ENCODE assay signal across 33 mouse cellular contexts in the genomic region with DNA sequence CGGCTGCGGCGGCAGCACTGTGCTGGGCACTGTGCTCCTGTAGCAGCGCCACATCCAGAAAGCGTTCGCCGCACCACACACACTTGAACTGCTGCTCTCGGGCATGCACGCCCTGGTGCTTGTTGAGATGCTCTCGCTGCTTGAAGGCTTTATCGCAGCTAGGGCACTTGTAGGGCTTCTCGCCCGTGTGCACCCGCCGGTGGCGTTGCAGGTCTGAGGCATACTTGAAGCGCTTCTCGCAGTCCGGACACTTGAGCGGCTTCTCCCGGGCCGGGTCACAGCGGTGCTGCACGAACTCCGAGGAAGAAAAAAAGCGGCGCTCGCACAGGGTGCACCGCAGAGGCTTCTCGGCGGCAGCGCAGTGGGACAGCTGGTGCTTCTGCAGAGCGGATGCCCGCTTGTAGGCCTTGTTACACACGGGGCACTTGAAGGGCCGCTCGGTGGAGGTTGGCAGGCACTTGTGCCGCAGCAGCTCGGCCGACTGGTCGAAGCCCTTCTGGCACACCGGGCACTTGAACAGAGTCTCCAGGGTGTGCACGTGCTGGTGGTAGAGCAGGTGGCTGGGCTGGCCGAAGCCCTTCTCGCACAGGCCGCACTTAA. TPM values are rescaled to one million over a fixed set of nuclear protein-coding genes. Genes with fewer than 3 reads are reported as not detected.
DNase-seq lines count a peak whose midpoint lies in the region; ATAC-seq and TF ChIP-seq lines count a peak whose summit lies in the region.
"Had no signal": no experiment of that assay in that cellular context is flagged by ENCODE, and none has a peak within 500 bp of the region (broad histone marks: within the 10 kb centered on the region; RNA-seq: fewer than 3 reads in every experiment).

No protein-coding gene starts in this region.

- peak overlapping the region; percentile 33 for H3K4me3 ChIP-seq in megakaryocyte, embryonic 14.5 days (replicated peaks)
- peak overlapping the region; percentile 25 for H3K4me3 ChIP-seq in ES-Bruce4 (ENCODE audit: low read depth, low read length)
- peak overlapping the region; percentile 42 to 59 for H3K4me3 ChIP-seq in ES-E14 (ENCODE audit: insufficient read depth in 1 of 2, low read depth in 1 of 2, low read length in 2 of 2, poor library complexity in 1 of 2, severe bottlenecking in 1 of 2)
- H3K4me3 ChIP-seq: embryonic facial prominence, embryonic 12.5 days; embryonic facial prominence, embryonic 15.5 days; erythroblast, embryonic 14.5 days; forebrain, embryonic 12.5 days; forebrain, embryonic 15.5 days; heart, adult 2 months; heart, embryonic 10.5 days; heart, embryonic 13.5 days; hindbrain, embryonic 15.5 days; intestine, embryonic 15.5 days had no signal

- peaks cover 61% of the 10 kb centered on the region for H3K4me1 ChIP-seq in megakaryocyte, embryonic 14.5 days
- H3K4me1 ChIP-seq in ES-Bruce4 (ENCODE audit: control insufficient read depth, insufficient read depth, low read length) (no peaks in the 10 kb centered on the region), ES-E14 (ENCODE audit: control insufficient read depth in 2 of 2, insufficient read depth in 2 of 2, low read length in 2 of 2, poor library complexity in 1 of 2) (peaks cover 3 to 10% of the 10 kb centered on the region in 2 experiments; a peak in 2 of 4 replicates)

- peaks cover 67% of the 10 kb centered on the region for H3K36me3 ChIP-seq in megakaryocyte, embryonic 14.5 days (replicated peaks; ENCODE audit: low read length)
- H3K36me3 ChIP-seq in ES-Bruce4 (ENCODE audit: control insufficient read depth, insufficient read depth, low read length, poor library complexity, severe bottlenecking): no peaks in the 10 kb centered on the region
- peaks cover 15% of the 10 kb centered on the region; the same call in 1 of the 2 replicates for H3K36me3 ChIP-seq in ES-E14 (ENCODE audit: control insufficient read depth, insufficient read depth, low read length, poor library complexity, severe bottlenecking)

- TF ChIP-seq EP300 in ES-Bruce4 (IDR thresholded peaks at IDR 0.05; ENCODE audit: insufficient read depth, low read depth, low read length): no peak

- DNase-seq in ES-E14 (ENCODE audit: low read depth, low spot score): no peak
- peak; percentile 65 for DNase-seq in ZHBTc4 (ENCODE audit: low read depth, low spot score)
- DNase-seq in neural tube, embryonic 10.5 days (ENCODE audit: extremely low spot score, low spot score): no peak
- DNase-seq: adrenal gland, adult 8-10 months; adrenal gland, postnatal 25 days; cerebellum, adult 11 months; cerebellum, adult 9-11 months; gastrocnemius, postnatal 10 days; gastrocnemius, postnatal 36 days; heart, adult 2 months; heart, postnatal 14 days; heart, postnatal 4 days; kidney, adult 11 months had no signal

- no peak for ATAC-seq in megakaryocyte, adult 5-6 weeks (ENCODE audit: poor library complexity, severe bottlenecking)
- ATAC-seq in cerebellum, adult (ENCODE audit: insufficient number of reproducible peaks, low FRiP score, low TSS enrichment): no peak
- ATAC-seq: activated CD4-positive, CD25-positive, alpha-beta regulatory T cell, adult 4 months; CD4-positive, CD25-positive, alpha-beta regulatory T cell, adult 4 months; forebrain, embryonic 15.5 days; intestine, embryonic 15.5 days; Patski had no signal

- H3K9ac ChIP-seq in ES-Bruce4 (ENCODE audit: low read depth, poor library complexity, severe bottlenecking) (peak overlapping the region; percentile 6), ES-E14 (ENCODE audit: insufficient read depth, low read depth, low read length, poor library complexity, severe bottlenecking) (no peak overlapping the region; the same call in 1 of the 2 replicates)
- H3K9ac ChIP-seq: embryonic facial prominence, embryonic 12.5 days; embryonic facial prominence, embryonic 15.5 days; forebrain, embryonic 12.5 days; forebrain, embryonic 15.5 days; heart, embryonic 13.5 days; hindbrain, embryonic 15.5 days; intestine, embryonic 15.5 days had no signal

- peaks cover 3% of the 10 kb centered on the region for H3K27me3 ChIP-seq in megakaryocyte, embryonic 14.5 days (replicated peaks)
- H3K27me3 ChIP-seq in ES-Bruce4 (ENCODE audit: control insufficient read depth, insufficient read depth, low read length, poor library complexity, severe bottlenecking): no peaks in the 10 kb centered on the region
- H3K27me3 ChIP-seq: embryonic facial prominence, embryonic 12.5 days; embryonic facial prominence, embryonic 15.5 days; forebrain, embryonic 12.5 days; forebrain, embryonic 15.5 days; heart, embryonic 13.5 days; hindbrain, embryonic 15.5 days; intestine, embryonic 15.5 days; Patski had no signal

- 0 out of 2 replicates have a peak, but pooled peaks cover 6% of the 10 kb centered on the region for H3K9me3 ChIP-seq in megakaryocyte, embryonic 14.5 days
- H3K9me3 ChIP-seq in ES-Bruce4 (replicated peaks; ENCODE audit: control insufficient read depth, insufficient read depth, low read length, poor library complexity, severe bottlenecking): no peaks in the 10 kb centered on the region
- no peaks in the 10 kb centered on the region for H3K9me3 ChIP-seq in ES-E14 (ENCODE audit: control insufficient read depth, insufficient read depth, low read depth, low read length)
- H3K9me3 ChIP-seq: embryonic facial prominence, embryonic 12.5 days; embryonic facial prominence, embryonic 15.5 days; forebrain, embryonic 12.5 days; forebrain, embryonic 15.5 days; heart, embryonic 10.5 days; heart, embryonic 13.5 days; hindbrain, embryonic 15.5 days; intestine, embryonic 15.5 days had no signal

- TF ChIP-seq CTCF in ES-Bruce4 (IDR thresholded peaks at IDR 0.05; ENCODE audit: low read depth, low read length): no peak

- TF ChIP-seq POLR2A in ES-Bruce4 (IDR thresholded peaks at IDR 0.05; ENCODE audit: insufficient read depth, low read length): no peak

- in situ Hi-C loops in ES-E14 (cut with MboI; ENCODE audit: low sequenced_read_pairs in 2 of 2, unreplicated experiment in 2 of 2): no loop called here

- H3K27ac ChIP-seq in ES-Bruce4 (ENCODE audit: insufficient read depth, low read length): no peak overlapping the region
- H3K27ac ChIP-seq in ES-E14 (ENCODE audit: insufficient read depth, low read depth, low read length, poor library complexity, severe bottlenecking): no peak overlapping the region
- H3K27ac ChIP-seq: embryonic facial prominence, embryonic 12.5 days; embryonic facial prominence, embryonic 15.5 days; forebrain, embryonic 12.5 days; forebrain, embryonic 15.5 days; heart, adult 2 months; heart, embryonic 10.5 days; heart, embryonic 13.5 days; hindbrain, embryonic 15.5 days; intestine, embryonic 15.5 days had no signal

TF ChIP-seq in ES-E14, 5 proteins besides CTCF, POLR2A, EP300 and RAD21:
- TF ChIP-seq MAFK (IDR thresholded peaks at IDR 0.05; ENCODE audit: insufficient read depth, low read depth, low read length): no peak

RNA-seq across cellular contexts. Expression of gene Zfp319, which starts 3.8 kb away (rescaled TPM):
- 4.3 and 8.2 TPM in 2 replicates for polyA plus RNA-seq in megakaryocyte, embryonic 14.5 days (2012; ENCODE audit: insufficient read depth, low replicate concordance)
- 5.6 and 6.7 TPM in 2 replicates for total RNA-seq in megakaryocyte, adult 5-6 weeks (2015)
- total RNA-seq in megakaryocyte, adult 5-6 weeks (2017): 3.7 and 4.2 TPM in 2 replicates
- 2.8 and 2.9 TPM in 2 replicates for polyA plus RNA-seq in ES-Bruce4 (2011; ENCODE audit: insufficient read depth, insufficient read length, low read depth, missing spikeins)
- 2.4 and 3.2 TPM in 2 replicates for total RNA-seq in ES-E14 (2012; rRNA removed)

RNA-seq across cellular contexts. Expression of gene Usb1, which starts 4.1 kb away (rescaled TPM):
- polyA plus RNA-seq in megakaryocyte, embryonic 14.5 days (2012; ENCODE audit: insufficient read depth, low replicate concordance): 14.1 and 29.0 TPM in 2 replicates
- total RNA-seq in megakaryocyte, adult 5-6 weeks (2015): 28.2 and 32.4 TPM in 2 replicates
- total RNA-seq in megakaryocyte, adult 5-6 weeks (2017): 29.0 and 29.5 TPM in 2 replicates
- polyA plus RNA-seq in ES-Bruce4 (2011; ENCODE audit: insufficient read depth, insufficient read length, low read depth, missing spikeins): 35.5 and 36.3 TPM in 2 replicates
- total RNA-seq in ES-E14 (2012; rRNA removed): 18.6 and 25.9 TPM in 2 replicates

RNA-seq across cellular contexts. Expression of gene Tepp, which starts 17.6 kb away (rescaled TPM):
- not detected in 2 replicates for polyA plus RNA-seq in megakaryocyte, embryonic 14.5 days (2012; ENCODE audit: insufficient read depth, low replicate concordance)
- total RNA-seq in megakaryocyte, adult 5-6 weeks (2015): 0.36 TPM in 1 of 2 replicates, not detected in the other
- not detected in 2 replicates for total RNA-seq in megakaryocyte, adult 5-6 weeks (2017)
- polyA plus RNA-seq in ES-Bruce4 (2011; ENCODE audit: insufficient read depth, insufficient read length, low read depth, missing spikeins): not detected in 2 replicates
- total RNA-seq in ES-E14 (2012; rRNA removed): 0.45 and 0.95 TPM in 2 replicates
- total RNA-seq: common myeloid progenitor, adult 5-6 weeks; gastrocnemius, postnatal 10 days; gastrocnemius, postnatal 36 days; granulocyte monocyte progenitor cell, adult 5-6 weeks; heart, adult 2 months; heart, postnatal 4 days had no signal
- polyA plus RNA-seq: activated CD4-positive, CD25-positive, alpha-beta regulatory T cell, adult 4 months; C2C12; CD4-positive, CD25-positive, alpha-beta regulatory T cell, adult 4 months; erythroblast, embryonic 14.5 days; forebrain, embryonic 12.5 days; heart, embryonic 10.5 days; hindbrain, embryonic 11.5 days; intestine, embryonic 15.5 days; Patski had no signal

RNA-seq across cellular contexts. Expression of gene Cngb1, which starts 21.6 kb away (rescaled TPM):
- polyA plus RNA-seq in megakaryocyte, embryonic 14.5 days (2012; ENCODE audit: insufficient read depth, low replicate concordance): 0.34 and 0.82 TPM in 2 replicates
- 0.96 TPM in 1 of 2 replicates, not detected in the other for total RNA-seq in megakaryocyte, adult 5-6 weeks (2015)
- total RNA-seq in megakaryocyte, adult 5-6 weeks (2017): 0.20 TPM in 1 of 2 replicates, not detected in the other
- 0.19 and 0.24 TPM in 2 replicates for polyA plus RNA-seq in ES-Bruce4 (2011; ENCODE audit: insufficient read depth, insufficient read length, low read depth, missing spikeins)
- total RNA-seq in ES-E14 (2012; rRNA removed): 1.1 and 1.5 TPM in 2 replicates
- polyA plus RNA-seq: erythroblast, embryonic 14.5 days; heart, embryonic 10.5 days had no signal

RNA-seq across cellular contexts. Expression of gene Mmp15, which starts 24.1 kb away (rescaled TPM):
- 0.27 TPM in 1 of 2 replicates, not detected in the other for polyA plus RNA-seq in megakaryocyte, embryonic 14.5 days (2012; ENCODE audit: insufficient read depth, low replicate concordance)
- total RNA-seq in megakaryocyte, adult 5-6 weeks (2015): not detected in 2 replicates
- total RNA-seq in megakaryocyte, adult 5-6 weeks (2017): not detected in 2 replicates
- 8.0 and 11.0 TPM in 2 replicates for polyA plus RNA-seq in ES-Bruce4 (2011; ENCODE audit: insufficient read depth, insufficient read length, low read depth, missing spikeins)
- total RNA-seq in ES-E14 (2012; rRNA removed): 5.0 and 5.4 TPM in 2 replicates
